Mouse (Mus musculus) midbrain, embryonic 14.5 days (tissue): ENCODE data around the gene Bloc1s5. TPM values are rescaled to one million over a fixed set of nuclear protein-coding genes. Genes with fewer than 3 reads are reported as not detected.

ENCODE experiments used
- ATAC-seq: fragments of 200-750 bp; cut with Nextera tagmentation; 2 replicates; pipeline ENCODE4 v1.8.0; 2017; ENCODE audit warnings: moderate number of reproducible peaks, moderate library complexity; ENCODE audit not compliant: low FRiP score, low TSS enrichment
- DNase-seq: peaks from one replicate; pipeline ENCODE4 v3.0.0-alpha.2; 2015
- H3K27ac ChIP-seq: fragments of 300-500 bp; sonication (generic); replicated peaks from 2 replicates; pipeline ENCODE4 v1.5.1; 2014; ENCODE audit warnings: mild to moderate bottlenecking, low read depth, low read length, moderate library complexity
- H3K27me3 ChIP-seq: fragments of 300-500 bp; sonication (generic); 2 replicates; pipeline ENCODE4 v1.6.1; 2014; ENCODE audit warnings: low read length, control low read depth, mixed read lengths; ENCODE audit not compliant: control insufficient read depth, insufficient read depth
- H3K36me3 ChIP-seq: fragments of 300-500 bp; sonication (generic); 2 replicates; pipeline ENCODE4 v1.6.1; 2014; ENCODE audit warnings: low read length, control low read depth; ENCODE audit not compliant: control insufficient read depth, insufficient read depth
- H3K4me1 ChIP-seq: fragments of 300-500 bp; sonication (generic); 2 replicates; pipeline ENCODE4 v1.6.1; 2014; ENCODE audit warnings: mild to moderate bottlenecking, antibody characterized with exemption, low read length, control low read depth; ENCODE audit not compliant: control insufficient read depth, insufficient read depth
- H3K4me2 ChIP-seq: fragments of 300-500 bp; sonication (generic); 2 replicates; pipeline ENCODE4 v1.6.1; 2014; ENCODE audit warnings: mild to moderate bottlenecking, low read length, moderate library complexity
- H3K4me3 ChIP-seq: fragments of 300-500 bp; sonication (generic); replicated peaks from 2 replicates; pipeline ENCODE4 v1.5.1; 2014; ENCODE audit warnings: low read depth, low read length
- H3K9ac ChIP-seq: fragments of 300-500 bp; sonication (generic); replicated peaks from 2 replicates; pipeline ENCODE4 v1.6.1; 2014; ENCODE audit warnings: mild to moderate bottlenecking, low read length, moderate library complexity
- H3K9me3 ChIP-seq: fragments of 300-500 bp; sonication (generic); 2 replicates; pipeline ENCODE4 v1.6.1; 2016; ENCODE audit warnings: low read length, control low read depth, mixed read lengths; ENCODE audit not compliant: control insufficient read depth
- WGBS: fragments of 180-500 bp; shearing (Covaris S2); extraction: QIAGEN DNeasy Blood & Tissue Kit; methylation state at CpG from one replicate; pipeline ENCODE4 v1.1.7; 2014; 5-methylcytosine and 5-hydroxymethylcytosine counted together
- polyA plus RNA-seq: library from polyadenylated mRNA; unstranded; fragments of >200 nt; fragmentation: Nextera tagmentation; extraction: Ambion mirVana; gene quantifications from 2 replicates; pipeline ENCODE4 v1.2.1, GENCODE M21; 2014

The Bloc1s5 gene
- polyA plus RNA-seq, 1 experiment from 2014 or later = 25.5 TPM

DNA sequence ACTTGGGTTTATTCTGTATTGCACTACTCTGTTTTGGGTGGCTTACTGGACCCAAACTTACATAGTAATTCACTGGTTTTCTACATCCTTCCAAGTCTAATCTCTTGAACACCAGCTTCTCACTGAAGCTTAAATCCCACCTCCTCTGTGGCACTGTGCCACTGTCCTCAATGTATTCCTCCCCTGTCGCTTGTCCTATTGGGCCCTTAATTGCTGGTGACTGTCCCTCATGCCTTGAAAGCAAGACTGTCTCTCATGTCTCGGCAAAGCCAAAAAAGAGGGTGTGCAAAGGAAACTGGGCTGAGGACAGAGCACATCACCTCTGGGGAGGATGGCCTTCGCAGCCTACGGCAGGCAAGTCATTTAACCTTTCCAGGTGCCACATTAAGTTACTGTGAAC lies 23.0 kb upstream of the Bloc1s5 start:
- WGBS = 26% methylated on average over 4 of the region's 4 CpGs
- DNase-seq = no peak
- Histone ChIP-seq H3K4me3 (peak overlapping the region; percentile 98), H3K4me2 (peak overlapping the region; percentile 59), H3K27ac (peak overlapping the region; percentile 87; the same call in 1 of the 2 replicates), H3K9me3 (no peaks in the 10 kb centered on the region), H3K36me3 (peaks cover 31% of the 10 kb centered on the region), H3K9ac (peak overlapping the region; percentile 84), H3K4me1 (peaks cover 7% of the 10 kb centered on the region; the same call in 1 of the 2 replicates), H3K27me3 (no peaks in the 10 kb centered on the region)
- no peak for ATAC-seq

GRCm38 (mm10) chr13:38650292-38650691 lies 15.4 kb upstream of the Bloc1s5 start:
- Histone ChIP-seq H3K27ac (no peak overlapping the region), H3K4me1 (no peaks in the 10 kb centered on the region), H3K4me2 (no peak overlapping the region), H3K36me3 (peaks cover 87% of the 10 kb centered on the region), H3K27me3 (no peaks in the 10 kb centered on the region), H3K9ac (no peak overlapping the region), H3K9me3 (no peaks in the 10 kb centered on the region), H3K4me3 (no peak overlapping the region)
- no peak for ATAC-seq
- DNase-seq = no peak
- 96% methylated on average over 4 of the region's 4 CpGs for WGBS

- 93% methylated on average over 4 of the region's 4 CpGs for WGBS
- no peaks in the 10 kb centered on the region for H3K9me3 ChIP-seq
- DNase-seq = no peak
Measured at GRCm38 (mm10) chr13:38649069-38649468, 14.2 kb upstream of the Bloc1s5 start.

GRCm38 (mm10) chr13:38641414-38641813 lies 6.5 kb upstream of the Bloc1s5 start:
- no peaks in the 10 kb centered on the region for H3K27me3 ChIP-seq
- WGBS = 93% methylated on average over 5 of the region's 5 CpGs
- H3K9ac ChIP-seq = no peak overlapping the region

More at GRCm38 (mm10) chr13:38649069-38649468, 14.2 kb upstream of the Bloc1s5 start:
- Histone ChIP-seq H3K4me3 (no peak overlapping the region), H3K27ac (no peak overlapping the region), H3K4me1 (no peaks in the 10 kb centered on the region), H3K27me3 (no peaks in the 10 kb centered on the region), H3K36me3 (peaks cover 87% of the 10 kb centered on the region), H3K4me2 (no peak overlapping the region), H3K9ac (no peak overlapping the region)
- no peak for ATAC-seq

DNA sequence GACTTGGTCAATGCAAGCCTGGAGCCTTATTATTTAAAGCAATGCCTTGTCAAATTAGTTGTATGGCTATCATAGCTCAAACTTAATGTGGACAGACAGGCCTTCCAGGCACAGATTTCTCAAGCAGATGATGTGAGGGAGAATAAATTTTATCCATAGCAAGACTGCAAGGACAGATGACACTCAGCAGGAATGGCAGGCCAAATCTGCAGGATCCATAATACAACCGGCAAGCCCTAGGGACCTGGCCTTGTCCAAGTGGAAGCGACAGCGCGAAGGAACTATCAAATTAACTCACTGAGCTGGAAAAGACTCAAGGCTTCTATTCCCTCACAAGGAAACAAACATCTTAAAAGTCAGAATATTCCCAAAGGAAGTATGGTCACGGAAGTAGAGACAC lies 6.1 kb upstream of the Bloc1s5 start:
- Histone ChIP-seq H3K4me1 (no peaks in the 10 kb centered on the region), H3K36me3 (peaks cover 30% of the 10 kb centered on the region), H3K9me3 (no peaks in the 10 kb centered on the region), H3K27me3 (no peaks in the 10 kb centered on the region), H3K27ac (no peak overlapping the region), H3K9ac (no peak overlapping the region), H3K4me3 (no peak overlapping the region), H3K4me2 (no peak overlapping the region)
- no peak for DNase-seq
- WGBS = 80% methylated on average over 5 of the region's 5 CpGs
- no peak for ATAC-seq

More at GRCm38 (mm10) chr13:38641414-38641813, 6.5 kb upstream of the Bloc1s5 start:
- H3K4me2 ChIP-seq = no peak overlapping the region
- ATAC-seq = no peak
- DNase-seq = no peak
- no peak overlapping the region for H3K27ac ChIP-seq
- no peaks in the 10 kb centered on the region for H3K9me3 ChIP-seq
- no peaks in the 10 kb centered on the region for H3K4me1 ChIP-seq
- H3K4me3 ChIP-seq = no peak overlapping the region
- peaks cover 34% of the 10 kb centered on the region for H3K36me3 ChIP-seq

- 81% methylated on average over 11 of the region's 11 CpGs for WGBS
- H3K4me2 ChIP-seq = no peak overlapping the region
- no peaks in the 10 kb centered on the region for H3K27me3 ChIP-seq
- no peak overlapping the region for H3K4me3 ChIP-seq
- ATAC-seq (no peak), DNase-seq (no peak)
- H3K9ac ChIP-seq = no peak overlapping the region
- 0 out of 2 replicates have a peak, but pooled peaks cover 2% of the 10 kb centered on the region for H3K4me1 ChIP-seq
- no peaks in the 10 kb centered on the region for H3K9me3 ChIP-seq
- peaks cover 9% of the 10 kb centered on the region for H3K36me3 ChIP-seq
- no peak overlapping the region for H3K27ac ChIP-seq
Measured at GRCm38 (mm10) chr13:38638694-38639093, 3.8 kb upstream of the Bloc1s5 start.

GRCm38 (mm10) chr13:38634256-38634799 lies 581 bp downstream of the Bloc1s5 start:
- WGBS = 1% methylated on average over 19 of the region's 19 CpGs
- DNase-seq = no peak

GRCm38 (mm10) chr13:38633287-38634000 lies 1.5 kb downstream of the Bloc1s5 start:
- Histone ChIP-seq H3K9ac (no peak overlapping the region), H3K4me3 (no peak overlapping the region), H3K9me3 (no peaks in the 10 kb centered on the region), H3K4me1 (0 out of 2 replicates have a peak, but pooled peaks cover 2% of the 10 kb centered on the region), H3K27ac (no peak overlapping the region), H3K27me3 (no peaks in the 10 kb centered on the region), H3K36me3 (peaks cover 5% of the 10 kb centered on the region; the same call in 1 of the 2 replicates), H3K4me2 (peak overlapping the region; percentile 84; the same call in 1 of the 2 replicates)
- DNase-seq (no peak), ATAC-seq (no peak)
- WGBS = 93% methylated on average over 6 of the region's 6 CpGs

More at GRCm38 (mm10) chr13:38634256-38634799, 581 bp downstream of the Bloc1s5 start:
- Histone ChIP-seq H3K4me2 (peak overlapping the region; percentile 84), H3K27ac (peak overlapping the region; percentile 76), H3K4me1 (0 out of 2 replicates have a peak, but pooled peaks cover 2% of the 10 kb centered on the region), H3K27me3 (no peaks in the 10 kb centered on the region), H3K4me3 (peak overlapping the region; percentile 83), H3K36me3 (peaks cover 5% of the 10 kb centered on the region; the same call in 1 of the 2 replicates), H3K9me3 (no peaks in the 10 kb centered on the region), H3K9ac (peak overlapping the region; percentile 86)
- peak; percentile 75; the same call in 1 of the 2 replicates for ATAC-seq
